Mouse (Mus musculus) kidney, adult 18-20 months (tissue): ENCODE data around the gene Hdac4.

Experiments used
- DNase-seq: peaks from one replicate; pipeline ENCODE4 v3.0.0; 2021

Gene Hdac4

DNA sequence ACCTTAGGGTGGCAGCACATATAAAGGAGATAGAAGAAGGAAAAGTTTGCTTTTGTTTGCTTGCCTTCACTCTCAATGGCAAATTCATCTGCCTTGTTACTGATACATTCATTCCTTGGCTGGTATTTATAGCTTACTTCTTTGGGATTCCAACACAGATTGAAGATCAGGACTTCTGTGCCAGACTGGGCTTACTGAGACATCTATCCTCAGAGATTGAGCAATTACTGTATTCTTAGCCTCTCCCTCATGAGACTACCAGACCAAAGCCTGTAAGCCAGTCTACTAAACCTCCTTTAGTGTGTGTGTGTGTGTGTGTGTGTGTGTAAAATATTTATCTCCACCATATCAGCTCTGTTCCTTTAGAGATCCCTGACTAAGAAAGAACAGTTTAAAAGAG, 181.0 kb downstream of the Hdac4 start:
- no peak for DNase-seq

DNA sequence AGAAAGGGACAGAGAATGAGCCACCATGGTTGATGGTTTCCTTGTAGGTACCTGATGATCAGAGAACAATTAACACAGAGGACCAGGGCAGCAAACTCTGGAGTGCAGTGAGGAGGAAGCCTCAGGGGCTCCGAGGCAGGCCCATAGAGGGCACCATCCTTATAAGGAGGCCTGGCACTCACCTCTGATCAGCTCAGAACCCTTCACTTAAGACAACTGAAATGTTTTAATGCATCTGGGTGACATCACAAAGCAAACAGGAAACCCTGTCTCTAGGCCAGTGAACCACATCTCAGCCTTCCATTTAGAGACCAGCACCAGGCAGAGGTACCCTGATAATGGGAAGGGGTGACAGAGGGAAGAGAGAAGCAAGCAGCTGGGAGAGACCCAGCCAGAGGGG, 188.8 kb downstream of the Hdac4 start:
- no peak for DNase-seq

DNA sequence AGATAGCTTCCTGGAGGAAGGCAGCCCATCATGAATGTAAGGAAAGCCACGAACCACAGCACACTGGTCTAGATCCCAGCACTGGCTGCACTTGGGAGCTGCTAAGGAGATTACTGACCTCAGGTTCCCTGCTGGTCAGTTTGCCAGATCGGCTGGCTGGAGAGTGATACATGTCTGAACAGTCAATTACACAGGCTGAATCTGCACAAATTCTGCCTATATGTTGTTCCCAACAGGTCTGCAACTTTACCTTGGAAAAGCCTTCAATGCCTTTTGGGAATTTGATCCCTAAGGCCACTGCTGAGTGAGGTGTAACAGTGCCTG, 189.9 kb downstream of the Hdac4 start:
- DNase-seq: no peak

DNA sequence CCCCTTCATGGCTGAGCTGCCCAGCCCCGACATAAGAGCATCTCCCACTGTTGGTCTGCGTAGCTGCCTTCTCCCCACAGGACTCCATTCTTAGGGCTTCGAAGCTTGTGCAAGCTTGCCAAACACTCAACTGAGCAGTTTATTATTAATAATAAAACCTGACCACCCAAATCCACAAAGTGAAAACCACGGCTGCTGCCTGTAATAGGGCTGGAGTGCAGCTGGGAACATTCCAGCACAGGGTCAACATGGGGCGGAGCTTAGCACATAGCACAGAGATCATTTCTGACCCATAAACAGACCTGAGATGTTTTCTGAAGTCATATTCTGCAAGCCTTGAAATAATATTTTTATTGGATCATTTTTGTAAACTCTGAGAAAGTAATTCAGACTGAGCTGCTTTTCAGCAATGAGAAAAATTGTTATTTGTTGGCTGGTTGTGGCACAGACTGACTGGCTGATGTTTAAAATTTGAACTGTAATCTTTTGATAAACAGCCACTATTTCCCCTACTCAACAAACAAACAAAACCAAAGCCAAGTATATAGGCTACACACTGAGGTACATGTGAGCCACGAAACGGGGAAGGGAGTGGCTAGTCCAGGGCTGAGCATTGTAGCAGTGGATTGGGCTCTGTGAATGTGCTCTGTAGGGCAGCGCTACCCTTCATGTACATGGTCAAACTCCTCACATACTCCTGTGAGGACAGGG, 190.4 kb downstream of the Hdac4 start:
- peak; percentile 47 for DNase-seq

DNA sequence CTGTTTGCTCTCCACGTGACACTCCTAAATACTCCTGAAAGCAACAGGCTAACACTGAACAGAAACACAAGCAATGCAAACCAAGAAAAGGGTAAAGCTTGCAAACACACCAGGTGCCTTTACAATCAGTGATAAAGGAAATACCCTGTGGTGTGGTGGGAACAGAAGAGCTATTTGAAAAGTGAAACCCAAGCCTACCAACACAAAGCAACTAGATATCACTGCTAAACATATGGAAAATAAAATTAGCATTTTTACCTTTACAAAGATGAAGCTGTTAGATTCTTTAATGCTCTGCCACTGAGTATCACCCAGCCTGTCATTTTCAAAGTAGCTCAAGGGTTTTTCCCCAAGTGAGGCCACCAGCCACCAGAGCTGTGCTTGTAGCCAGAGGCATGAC, 191.4 kb downstream of the Hdac4 start:
- DNase-seq: no peak

DNA sequence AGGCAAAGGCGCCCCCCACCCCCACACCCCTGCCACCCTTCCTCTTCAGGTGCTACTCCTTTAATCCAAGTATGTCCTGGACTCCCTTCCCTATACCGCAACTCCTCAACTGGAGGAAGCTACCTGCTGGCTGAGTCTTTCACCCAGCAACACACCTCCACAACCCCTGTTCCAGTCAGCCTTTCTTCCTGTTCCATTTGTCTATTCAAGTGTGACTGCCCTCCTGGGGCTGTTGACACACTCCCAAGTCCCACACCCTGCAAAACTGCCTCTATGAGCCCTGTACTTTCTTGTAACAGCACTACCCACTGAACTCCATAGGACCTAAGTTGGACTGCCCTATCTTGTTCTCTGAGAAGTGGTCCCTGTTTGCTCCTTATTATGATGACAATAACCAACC, 195.3 kb downstream of the Hdac4 start:
- DNase-seq: peak; percentile 39

DNA sequence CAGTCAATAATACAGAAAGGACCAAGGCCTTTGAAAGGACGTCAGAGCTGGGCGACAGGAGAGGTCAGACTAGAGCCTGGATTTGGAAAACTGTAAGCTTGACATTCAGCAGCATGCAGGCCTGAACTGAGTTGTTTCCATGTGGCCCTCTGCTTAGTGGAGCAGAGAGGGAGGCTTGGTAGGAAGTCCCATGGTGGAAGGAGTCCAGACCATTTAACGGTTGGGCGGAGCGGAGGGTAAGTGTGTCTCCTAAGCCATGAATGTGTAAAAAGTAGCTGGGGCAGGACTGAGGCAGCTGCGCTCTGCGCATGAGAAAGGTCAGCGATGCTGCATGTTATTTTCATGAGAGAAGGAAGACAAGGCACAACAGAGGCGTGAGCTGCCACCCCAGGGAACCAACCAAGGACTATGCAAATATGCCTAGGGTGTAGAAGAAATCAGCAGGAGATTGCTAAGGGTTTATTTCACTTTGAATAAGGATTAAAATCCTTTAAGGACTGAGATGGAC, 201.8 kb downstream of the Hdac4 start:
- peak; percentile 42 for DNase-seq

DNA sequence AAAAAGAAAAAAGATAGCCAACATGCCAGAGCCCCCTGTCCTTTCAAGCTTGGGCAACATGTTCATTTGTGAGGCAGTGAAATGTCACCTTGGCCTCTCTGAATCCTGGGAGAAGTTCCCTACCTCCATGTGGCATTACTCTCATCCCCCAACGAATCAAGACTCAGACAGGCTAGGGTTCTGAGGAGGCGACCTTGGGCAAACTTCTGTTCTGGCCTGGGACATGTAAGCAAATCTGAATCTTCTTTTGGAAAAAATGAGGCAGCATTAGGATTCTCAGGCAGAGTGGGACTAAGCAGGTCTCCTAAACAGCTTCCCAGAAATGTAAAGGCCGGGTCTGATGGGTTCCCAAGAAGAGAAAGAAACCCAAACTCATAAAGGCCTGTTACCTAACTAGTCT, 202.8 kb downstream of the Hdac4 start:
- no peak for DNase-seq

DNA sequence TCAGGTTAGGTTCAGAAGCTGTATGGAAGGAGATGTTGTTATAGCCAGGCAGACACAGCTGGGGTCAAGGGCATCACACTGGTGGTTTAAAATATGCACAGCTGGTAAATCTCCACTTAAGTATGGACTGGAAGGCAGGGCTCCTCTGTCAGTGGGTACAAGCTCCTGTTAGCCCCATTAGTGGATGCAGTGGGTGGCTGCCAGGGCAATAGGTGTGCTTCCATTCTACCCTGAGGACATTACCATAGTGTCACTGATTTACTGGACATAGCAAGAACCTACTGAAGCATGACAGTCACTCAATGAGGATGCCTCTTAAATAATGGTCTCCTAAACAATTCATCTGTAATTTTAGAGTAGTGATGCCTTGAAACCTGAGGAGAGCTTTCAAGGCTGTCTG, 203.9 kb downstream of the Hdac4 start:
- DNase-seq: no peak

DNA sequence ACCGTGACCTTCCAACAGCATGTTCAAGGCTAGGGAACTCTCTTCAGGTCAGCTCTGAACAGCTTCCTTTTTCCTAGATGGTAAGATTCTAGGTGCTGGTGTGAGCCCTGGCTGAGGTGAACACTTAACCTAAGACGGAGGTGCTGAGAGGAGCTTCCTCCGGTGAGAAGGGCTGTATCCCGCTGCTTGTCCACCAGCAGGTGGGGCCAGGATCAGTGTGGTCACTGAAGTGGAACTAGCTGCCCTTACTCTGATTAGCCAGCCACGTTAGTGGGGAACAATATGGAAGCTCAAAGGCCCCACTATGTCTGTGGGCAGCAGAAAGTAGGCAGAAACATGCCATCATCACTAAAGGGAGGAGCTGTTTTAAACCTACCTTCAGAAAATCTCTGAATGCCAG, 204.6 kb downstream of the Hdac4 start:
- DNase-seq: peak; percentile 37

DNA sequence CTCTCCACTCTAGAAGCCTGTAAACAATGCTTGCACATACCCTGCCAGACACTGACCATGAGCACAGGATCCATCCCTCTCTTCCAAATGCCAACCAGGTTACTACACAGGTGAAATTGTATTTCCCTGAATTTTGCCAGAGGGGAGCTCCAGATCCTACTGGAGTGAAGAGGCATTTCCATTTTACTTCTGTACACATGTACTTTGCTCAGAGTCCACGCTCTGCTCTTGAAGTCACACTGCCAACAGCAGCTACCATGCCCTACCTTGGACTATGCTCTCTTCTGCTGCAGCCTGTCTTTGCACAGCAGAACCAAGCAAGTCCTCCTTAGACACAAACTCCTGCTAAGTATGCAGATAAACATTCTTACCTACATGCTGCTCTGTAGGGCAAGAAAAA, 206.6 kb downstream of the Hdac4 start:
- DNase-seq: peak; percentile 34

DNA sequence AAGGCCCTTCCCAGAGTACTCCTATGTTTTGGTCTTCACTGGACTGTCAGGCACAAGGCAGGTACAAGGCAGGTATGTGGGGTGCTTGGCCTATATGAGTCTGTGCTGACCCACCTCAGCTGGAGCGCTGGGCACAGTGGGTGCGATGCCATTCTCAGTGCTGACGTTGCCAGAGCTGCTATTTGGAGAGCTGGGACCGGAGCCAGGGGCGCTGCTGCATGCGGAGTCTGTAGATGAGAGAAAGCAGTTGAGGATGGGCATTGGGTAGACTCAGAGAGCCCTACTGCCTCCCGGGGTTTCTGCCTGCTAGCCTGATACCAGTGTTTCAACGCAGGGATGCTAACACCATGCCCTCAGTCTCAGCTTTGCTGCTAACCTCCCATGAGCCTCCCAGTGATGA, 208.1 kb downstream of the Hdac4 start:
- no peak for DNase-seq

DNA sequence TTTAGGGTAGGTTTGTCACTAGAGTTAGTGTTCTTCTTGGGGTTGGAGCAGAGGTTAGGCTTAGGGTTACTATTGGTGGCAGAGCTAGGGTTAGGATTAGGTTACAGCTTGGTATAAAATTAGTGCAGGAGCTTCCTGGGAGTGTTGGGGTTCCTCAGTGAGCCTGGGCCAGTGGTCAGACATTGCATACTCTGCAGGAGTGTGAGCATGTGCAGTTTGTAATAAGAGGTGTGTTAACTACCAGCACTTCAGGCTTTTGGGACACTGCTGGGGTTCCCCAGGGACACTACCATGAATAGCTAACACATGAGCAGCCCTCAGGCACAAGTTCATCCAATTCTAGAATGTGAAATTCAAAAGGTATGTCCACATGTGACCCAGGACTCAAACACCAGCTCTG, 209.7 kb downstream of the Hdac4 start:
- DNase-seq: no peak

DNA sequence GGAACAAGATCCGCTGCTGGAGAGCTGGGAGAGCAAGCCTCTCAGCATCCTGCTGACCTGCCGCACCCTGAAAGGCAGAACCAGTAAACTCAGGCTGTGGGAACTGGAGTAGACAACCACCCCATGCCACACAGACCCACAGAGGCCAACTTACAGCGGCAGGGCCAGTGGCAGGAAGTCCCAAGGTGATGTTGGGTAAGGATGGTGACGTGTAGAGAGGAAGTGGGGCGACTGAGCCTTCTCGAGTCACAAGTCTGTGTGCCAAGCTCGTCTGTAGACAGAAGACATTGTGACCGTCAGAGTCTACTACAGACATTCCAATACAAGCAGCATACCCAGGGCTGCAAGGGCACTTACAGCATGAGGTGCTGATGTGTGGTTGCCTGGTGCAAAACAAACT, 211.0 kb downstream of the Hdac4 start:
- no peak for DNase-seq

DNA sequence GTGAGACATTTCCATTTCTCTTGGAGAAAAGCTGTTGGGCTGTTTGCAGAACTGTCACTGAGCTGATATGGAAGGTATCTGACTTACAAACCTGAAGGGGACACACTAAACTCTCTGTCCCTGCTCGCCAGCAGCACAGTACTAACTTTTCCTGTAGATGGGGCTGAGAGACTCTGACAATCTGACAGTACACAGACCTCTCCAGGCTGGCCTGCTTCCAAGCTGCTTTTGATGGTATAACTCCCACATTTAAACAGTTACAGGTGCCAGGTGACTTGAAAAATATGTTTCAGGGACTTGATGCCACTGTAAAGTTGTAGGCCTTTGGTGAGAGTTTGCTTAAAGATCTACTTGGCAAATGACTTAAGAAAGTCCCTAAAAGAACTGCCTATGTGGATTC, 214.1 kb downstream of the Hdac4 start:
- no peak for DNase-seq

DNA sequence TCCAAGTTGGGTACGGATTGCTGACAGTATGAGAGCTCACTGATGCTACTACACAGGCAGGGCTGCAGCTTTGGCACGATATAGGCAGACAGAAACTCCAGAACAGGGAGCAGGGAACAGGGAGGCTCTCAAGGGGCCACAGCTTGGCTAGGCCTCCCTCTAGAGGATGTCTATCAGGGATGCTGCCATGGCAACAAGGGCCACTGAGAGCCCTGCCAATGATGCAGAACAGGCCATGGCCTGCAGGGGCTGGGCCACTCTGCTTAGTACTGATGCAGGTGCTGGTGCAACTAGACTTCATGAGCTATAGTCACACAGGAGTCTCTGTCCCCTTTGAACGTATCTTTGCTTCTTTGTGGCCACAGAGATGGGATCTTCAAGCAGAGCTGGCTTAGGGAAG, 217.1 kb downstream of the Hdac4 start:
- no peak for DNase-seq

DNA sequence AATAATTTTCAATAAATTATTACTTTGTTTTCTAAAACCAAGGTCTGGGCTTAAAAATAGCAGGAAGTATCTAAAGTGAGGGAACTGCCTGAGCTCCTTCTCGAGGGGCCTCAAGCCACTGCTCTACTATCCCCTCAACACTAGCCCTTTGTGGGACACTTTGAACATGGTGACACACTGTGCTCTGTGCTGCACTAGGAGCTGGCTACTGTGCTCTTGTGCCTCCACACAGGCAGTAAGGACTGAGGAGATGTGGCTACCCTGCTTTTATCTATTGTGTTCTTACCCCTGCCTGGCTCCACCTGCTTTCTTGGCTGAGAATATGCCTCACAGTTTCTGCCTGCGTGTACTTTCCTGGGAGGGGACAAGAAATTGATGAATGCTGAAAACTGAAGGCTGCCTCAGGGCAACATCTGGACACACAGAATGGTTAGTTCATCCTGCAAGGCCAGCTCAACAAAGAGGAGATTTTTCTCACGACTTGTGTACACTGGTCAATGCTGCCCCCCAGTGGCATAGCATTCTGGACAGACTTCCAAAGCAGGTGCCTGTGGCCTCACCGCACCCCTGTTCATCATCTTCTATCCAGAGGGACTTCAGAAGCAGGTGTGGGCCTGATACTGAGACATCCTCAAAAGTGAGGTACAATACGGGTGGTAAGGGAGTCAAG, 226.7 kb downstream of the Hdac4 start:
- peak; percentile 63 for DNase-seq

DNA sequence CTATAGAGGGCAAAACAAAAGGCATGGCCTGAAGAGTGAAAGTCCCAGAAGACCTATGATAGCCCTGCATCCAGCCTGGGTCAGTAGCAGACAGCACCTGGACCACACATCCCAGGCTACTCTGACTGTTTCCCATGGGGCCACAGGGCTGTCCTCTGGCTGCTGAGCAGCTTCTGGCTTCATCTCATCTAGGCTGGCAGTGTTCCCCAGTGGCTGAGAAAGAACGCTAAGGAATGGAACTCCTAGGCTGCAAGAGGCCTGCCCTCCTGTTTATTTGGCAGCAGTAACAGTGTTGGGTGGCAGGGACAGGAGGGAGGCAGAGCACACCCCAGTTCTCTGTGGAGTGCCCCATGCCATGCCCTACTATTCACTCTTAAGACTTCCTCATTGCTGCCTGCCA, 228.5 kb downstream of the Hdac4 start:
- no peak for DNase-seq

DNA sequence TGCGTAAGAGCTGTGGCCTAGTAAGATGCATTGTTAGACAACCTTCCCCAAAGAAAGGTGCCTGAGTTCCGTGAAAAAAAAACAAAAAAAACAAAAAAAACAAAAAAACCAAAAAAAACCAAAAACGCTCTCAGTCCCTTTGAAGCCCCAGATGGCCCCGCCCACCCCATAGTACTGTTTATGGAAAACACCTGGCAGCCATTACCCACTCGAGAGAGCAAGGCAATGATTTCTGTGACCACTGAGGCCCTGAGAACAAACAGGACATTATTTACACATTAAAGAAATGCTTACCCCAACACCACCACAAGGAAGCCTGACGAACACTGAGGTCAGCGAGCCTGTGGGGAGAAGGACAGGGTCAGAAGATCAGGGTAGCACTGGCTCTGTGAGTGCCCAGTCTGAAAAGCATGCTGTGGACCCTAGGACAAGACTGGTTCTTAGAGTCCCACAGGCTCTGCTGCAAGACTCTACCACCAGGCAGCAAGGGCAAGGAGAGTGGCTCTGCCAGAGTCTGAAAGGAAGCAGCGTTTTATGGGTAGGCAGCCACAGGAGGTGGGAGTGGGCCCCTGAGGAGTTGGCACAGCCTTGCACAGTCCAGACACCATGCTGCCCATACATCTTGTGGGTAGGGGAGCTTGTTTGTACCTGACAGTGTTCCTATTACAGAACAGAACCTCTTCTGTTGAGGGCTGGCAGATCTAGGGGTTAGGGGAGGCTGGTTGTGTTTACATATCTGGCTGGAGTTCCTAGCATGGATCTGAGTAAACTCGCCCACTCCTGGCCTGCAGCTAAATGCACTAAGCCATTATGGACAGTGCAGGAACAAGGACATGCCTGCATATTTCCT, 230.8 kb downstream of the Hdac4 start:
- no peak for DNase-seq

DNA sequence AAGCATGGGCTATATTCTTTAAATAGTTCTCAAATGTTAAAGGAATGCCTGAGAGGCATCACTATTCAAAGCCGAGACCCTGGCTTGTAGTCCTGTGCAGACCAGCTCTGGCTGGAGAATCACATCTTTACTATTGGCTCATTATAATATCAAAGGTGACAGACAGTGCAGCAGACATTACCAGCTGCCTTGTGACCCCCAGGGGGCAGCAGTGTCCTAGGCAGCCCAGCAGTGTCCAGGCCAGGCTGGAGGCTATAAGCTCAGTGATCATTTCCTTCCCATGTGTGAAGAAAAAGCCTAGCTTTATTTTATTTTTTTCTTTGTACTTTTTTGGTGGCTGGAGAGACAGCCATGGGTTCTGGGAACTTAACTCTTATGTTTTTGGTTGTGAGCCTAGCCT, 233.2 kb downstream of the Hdac4 start:
- DNase-seq: peak; percentile 72

DNA sequence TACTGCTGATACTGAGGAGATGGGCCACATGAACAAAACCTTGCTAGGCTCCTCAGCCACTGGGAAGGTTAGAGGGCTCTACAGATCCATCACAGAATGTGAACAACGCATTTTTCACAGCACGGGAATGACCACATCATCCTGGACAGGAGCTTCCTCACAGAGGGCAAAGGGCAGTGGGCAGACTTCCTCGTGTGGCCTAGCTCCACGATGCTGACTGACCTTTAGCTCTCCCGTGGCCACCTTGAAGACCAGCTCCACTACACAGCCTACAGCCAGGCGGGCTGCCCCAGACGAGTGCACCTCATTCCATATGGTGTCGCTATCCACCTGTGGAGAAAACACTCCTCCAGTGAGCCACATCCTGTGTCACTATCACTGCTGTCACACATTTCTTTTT, 234.3 kb downstream of the Hdac4 start:
- peak; percentile 59 for DNase-seq

DNA sequence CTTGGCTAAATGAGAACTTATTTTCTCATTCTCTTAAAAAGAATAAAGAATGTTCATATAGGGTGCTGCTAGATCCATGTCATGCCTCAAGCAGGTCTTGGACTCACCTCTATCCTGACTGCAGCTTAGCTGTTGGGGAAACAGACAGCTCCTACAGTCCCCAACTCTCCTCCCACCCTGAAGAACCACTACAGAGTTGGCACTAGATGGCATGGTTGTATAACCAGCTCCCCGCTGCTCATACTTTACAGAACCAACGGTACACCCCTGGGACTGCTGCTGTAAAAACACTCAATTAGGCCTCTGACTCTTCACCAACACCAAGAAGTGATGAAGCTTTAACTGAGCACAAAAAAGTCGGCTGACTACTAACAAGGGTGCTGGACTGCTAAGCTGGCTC, 235.6 kb downstream of the Hdac4 start:
- no peak for DNase-seq

DNA sequence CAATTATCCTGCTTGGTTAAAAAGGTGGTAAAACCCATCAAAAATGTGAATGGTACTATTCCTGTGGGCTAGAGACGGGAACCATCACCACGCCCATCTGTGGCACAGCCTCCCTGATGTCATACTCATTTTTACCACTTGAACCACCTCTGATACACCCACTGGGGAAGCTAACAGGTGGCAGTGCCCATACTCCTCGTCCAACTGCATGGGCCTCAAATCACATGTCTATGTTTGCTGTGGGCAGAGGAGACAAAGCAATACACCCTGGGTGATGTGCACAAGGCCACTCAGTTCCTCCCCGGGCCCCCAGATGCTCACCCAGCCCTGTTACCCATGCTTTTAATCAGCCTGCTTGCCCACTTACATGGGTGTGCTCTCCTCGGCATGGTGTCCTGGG, 236.5 kb downstream of the Hdac4 start:
- DNase-seq: no peak

DNA sequence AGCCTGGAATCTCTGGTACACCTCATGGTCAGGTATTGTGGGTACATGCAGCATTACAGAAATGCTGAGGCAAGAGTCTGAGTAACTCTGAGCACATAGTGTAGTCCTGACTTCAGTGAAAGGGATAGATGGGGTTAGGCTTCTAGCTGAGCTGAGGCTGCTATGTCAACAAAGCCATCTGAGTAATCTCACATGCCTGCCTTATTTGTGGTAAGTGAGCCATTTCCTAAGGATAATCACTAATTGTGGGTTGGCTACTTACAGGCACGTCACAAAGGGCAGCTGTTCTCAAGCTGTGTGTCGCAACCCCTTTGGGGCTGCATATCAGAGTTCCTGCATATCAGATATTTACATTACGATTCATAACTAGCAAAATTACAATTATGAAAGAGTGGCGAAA, 239.3 kb downstream of the Hdac4 start:
- DNase-seq: no peak
